Mouse (Mus musculus) heart, embryonic 12.5 days (tissue): Measurements from ENCODE around the gene Abat. TPM values are rescaled to one million over a fixed set of nuclear protein-coding genes. Genes with fewer than 3 reads are reported as not detected.

Experiments used
- ATAC-seq: fragments of 200-750 bp; cut with Nextera tagmentation; 2 replicates; pipeline ENCODE4 v1.8.0; 2017; ENCODE audit warnings: moderate TSS enrichment, moderate library complexity; ENCODE audit not compliant: insufficient number of reproducible peaks, low FRiP score
- H3K27ac ChIP-seq: fragments of 300-500 bp; sonication (generic); 2 replicates; pipeline ENCODE4 v1.5.1; 2016; ENCODE audit warnings: mild to moderate bottlenecking, moderate library complexity; ENCODE audit not compliant: poor library complexity, severe bottlenecking
- H3K27me3 ChIP-seq: fragments of 300-500 bp; sonication (generic); replicated peaks from 2 replicates; pipeline ENCODE4 v1.6.1; 2016; ENCODE audit warnings: mild to moderate bottlenecking, moderate library complexity
- H3K36me3 ChIP-seq: fragments of 300-500 bp; sonication (generic); 2 replicates; pipeline ENCODE4 v1.6.1; 2016; ENCODE audit warnings: mild to moderate bottlenecking, moderate library complexity
- H3K4me1 ChIP-seq: fragments of 300-500 bp; sonication (generic); replicated peaks from 2 replicates; pipeline ENCODE4 v1.6.1; 2016; ENCODE audit warnings: mild to moderate bottlenecking
- H3K4me2 ChIP-seq: fragments of 300-500 bp; sonication (generic); 2 replicates; pipeline ENCODE4 v1.6.1; 2016; ENCODE audit warnings: mild to moderate bottlenecking, moderate library complexity
- H3K4me3 ChIP-seq: fragments of 300-500 bp; sonication (generic); 2 replicates; pipeline ENCODE4 v1.5.1; 2016; ENCODE audit warnings: mild to moderate bottlenecking
- H3K9ac ChIP-seq: fragments of 300-500 bp; sonication (generic); 2 replicates; pipeline ENCODE4 v1.6.1; 2016; ENCODE audit warnings: mild to moderate bottlenecking, moderate library complexity
- H3K9me3 ChIP-seq: fragments of 300-500 bp; sonication (generic); replicated peaks from 2 replicates; pipeline ENCODE4 v1.6.1; 2016; ENCODE audit warnings: mild to moderate bottlenecking, moderate library complexity
- WGBS: fragments of 180-500 bp; shearing (Covaris S2); methylation state at CpG from one replicate; pipeline ENCODE4 v1.1.7; 2016; 5-methylcytosine and 5-hydroxymethylcytosine counted together
- polyA plus RNA-seq: library from polyadenylated mRNA; unstranded; fragments of >200 nt; fragmentation: Nextera tagmentation; extraction: Ambion mirVana; gene quantifications from 2 replicates; pipeline ENCODE4 v1.2.1, GENCODE M21; 2016

Abat gene
- polyA plus RNA-seq, 1 experiment from 2014 or later: 50.7 TPM

- H3K36me3 ChIP-seq: peaks cover 29% of the 10 kb centered on the region
- 1% methylated on average over 13 of the region's 13 CpGs for WGBS
- H3K27me3 ChIP-seq: no peaks in the 10 kb centered on the region
- peaks cover 34% of the 10 kb centered on the region for H3K4me1 ChIP-seq
- H3K9me3 ChIP-seq: no peaks in the 10 kb centered on the region
- ATAC-seq: peak; percentile 27; the same call in 1 of the 2 replicates
- peak overlapping the region; percentile 84 for H3K9ac ChIP-seq
- peak overlapping the region; percentile 82 for H3K27ac ChIP-seq
- peak overlapping the region; percentile 87 for H3K4me3 ChIP-seq
- peak overlapping the region; percentile 90 for H3K4me2 ChIP-seq
Measured at GRCm38 (mm10) chr16:8636867-8637216, 123.6 kb downstream of the Abat start.

- Histone ChIP-seq H3K27me3 (no peaks in the 10 kb centered on the region), H3K4me3 (peak within 1 kb of the TSS; percentile 87), H3K4me2 (peak within 1 kb of the TSS; percentile 90), H3K36me3 (peaks cover 24% of the 10 kb centered on the region), H3K4me1 (peaks cover 34% of the 10 kb centered on the region), H3K27ac (peak within 1 kb of the TSS; percentile 82), H3K9ac (peak within 1 kb of the TSS; percentile 84), H3K9me3 (no peaks in the 10 kb centered on the region)
- under 1% methylated on average over 59 of the region's 59 CpGs for WGBS
- ATAC-seq: peak; percentile 84
Measured at GRCm38 (mm10) chr16:8637217-8638051, 124.2 kb downstream of the Abat start, which contains the start of the genes Pmm2 and Tmem186. Pmm2 (plus strand) TSS chr16:8637674. Tmem186 (minus strand) TSS chr16:8637712.

GRCm38 (mm10) chr16:8638131-8638530 is 124.9 kb downstream of the Abat start:
- no peak for ATAC-seq
- WGBS: 37% methylated on average over 7 of the region's 7 CpGs

GRCm38 (mm10) chr16:8639466-8640191 is 126.4 kb downstream of the Abat start:
- Histone ChIP-seq H3K4me3 (no peak overlapping the region), H3K36me3 (peaks cover 35% of the 10 kb centered on the region), H3K27ac (no peak overlapping the region), H3K27me3 (no peaks in the 10 kb centered on the region), H3K9ac (no peak overlapping the region), H3K4me2 (no peak overlapping the region), H3K9me3 (no peaks in the 10 kb centered on the region), H3K4me1 (peaks cover 34% of the 10 kb centered on the region)
- ATAC-seq: no peak
- WGBS: 72% methylated on average over 11 of the region's 11 CpGs

More at GRCm38 (mm10) chr16:8638131-8638530, 124.9 kb downstream of the Abat start:
- Histone ChIP-seq H3K4me3 (peak overlapping the region; percentile 87), H3K9me3 (no peaks in the 10 kb centered on the region), H3K27me3 (no peaks in the 10 kb centered on the region), H3K36me3 (peaks cover 26% of the 10 kb centered on the region), H3K4me1 (peaks cover 34% of the 10 kb centered on the region), H3K9ac (peak overlapping the region; percentile 84), H3K4me2 (peak overlapping the region; percentile 90), H3K27ac (peak overlapping the region; percentile 82)

GRCm38 (mm10) chr16:8643855-8644254 is 130.6 kb downstream of the Abat start:
- Histone ChIP-seq H3K4me1 (peaks cover 14% of the 10 kb centered on the region), H3K27ac (no peak overlapping the region), H3K27me3 (no peaks in the 10 kb centered on the region), H3K4me3 (no peak overlapping the region), H3K9ac (no peak overlapping the region), H3K36me3 (peaks cover 61% of the 10 kb centered on the region), H3K9me3 (no peaks in the 10 kb centered on the region), H3K4me2 (no peak overlapping the region)
- peak; percentile 58 for ATAC-seq
- whole genome bisulfite sequencing: 66% methylated on average over 2 of the region's 2 CpGs

GRCm38 (mm10) chr16:8645546-8645945 is 132.3 kb downstream of the Abat start:
- Histone ChIP-seq H3K4me1 (no peaks in the 10 kb centered on the region), H3K27me3 (no peaks in the 10 kb centered on the region), H3K9ac (no peak overlapping the region), H3K36me3 (peaks cover 76% of the 10 kb centered on the region), H3K4me3 (no peak overlapping the region), H3K9me3 (no peaks in the 10 kb centered on the region), H3K4me2 (no peak overlapping the region), H3K27ac (no peak overlapping the region)
- WGBS: 87% methylated on average over 6 of the region's 6 CpGs
- no peak for ATAC-seq

- Histone ChIP-seq H3K4me2 (no peak overlapping the region), H3K9me3 (no peaks in the 10 kb centered on the region), H3K4me3 (no peak overlapping the region), H3K9ac (no peak overlapping the region), H3K27ac (no peak overlapping the region), H3K4me1 (peaks cover 4% of the 10 kb centered on the region; the same call in 1 of the 2 replicates), H3K27me3 (no peaks in the 10 kb centered on the region), H3K36me3 (peaks cover 90% of the 10 kb centered on the region)
- ATAC-seq: no peak
- 88% methylated on average over 3 of the region's 3 CpGs for WGBS
Measured at GRCm38 (mm10) chr16:8650007-8650406, 136.8 kb downstream of the Abat start.

- peaks cover 4% of the 10 kb centered on the region; the same call in 1 of the 2 replicates for H3K4me1 ChIP-seq
- H3K4me2 ChIP-seq: no peak overlapping the region
- no peak for ATAC-seq
- no peaks in the 10 kb centered on the region for H3K9me3 ChIP-seq
- WGBS: 83% methylated on average over 6 of the region's 6 CpGs
- peaks cover 85% of the 10 kb centered on the region for H3K36me3 ChIP-seq
- no peak overlapping the region for H3K4me3 ChIP-seq
- H3K9ac ChIP-seq: no peak overlapping the region
- H3K27ac ChIP-seq: no peak overlapping the region
- no peaks in the 10 kb centered on the region for H3K27me3 ChIP-seq
Measured at GRCm38 (mm10) chr16:8655108-8655507, 141.9 kb downstream of the Abat start.

GRCm38 (mm10) chr16:8655599-8655998 is 142.4 kb downstream of the Abat start:
- Histone ChIP-seq H3K36me3 (peaks cover 87% of the 10 kb centered on the region), H3K27me3 (no peaks in the 10 kb centered on the region), H3K4me3 (no peak overlapping the region), H3K9ac (no peak overlapping the region), H3K27ac (no peak overlapping the region), H3K4me2 (no peak overlapping the region), H3K4me1 (peaks cover 4% of the 10 kb centered on the region; the same call in 1 of the 2 replicates), H3K9me3 (no peaks in the 10 kb centered on the region)
- 76% methylated on average over 9 of the region's 9 CpGs for WGBS
- no peak; the same call in 1 of the 2 replicates for ATAC-seq

GRCm38 (mm10) chr16:8656256-8656655 is 143.0 kb downstream of the Abat start:
- 78% methylated on average over 2 of the region's 2 CpGs for WGBS
- peaks cover 85% of the 10 kb centered on the region for H3K36me3 ChIP-seq
- no peak for ATAC-seq
- no peak overlapping the region for H3K9ac ChIP-seq
- H3K27ac ChIP-seq: no peak overlapping the region
- H3K4me3 ChIP-seq: no peak overlapping the region
- H3K4me2 ChIP-seq: no peak overlapping the region
- H3K9me3 ChIP-seq: no peaks in the 10 kb centered on the region
- H3K27me3 ChIP-seq: no peaks in the 10 kb centered on the region
- H3K4me1 ChIP-seq: peaks cover 4% of the 10 kb centered on the region; the same call in 1 of the 2 replicates

- 74% methylated on average over 4 of the region's 4 CpGs for WGBS
- H3K9ac ChIP-seq: no peak overlapping the region
- no peak overlapping the region for H3K4me2 ChIP-seq
- H3K27ac ChIP-seq: no peak overlapping the region
- H3K4me1 ChIP-seq: peaks cover 10% of the 10 kb centered on the region
- no peaks in the 10 kb centered on the region for H3K27me3 ChIP-seq
- H3K36me3 ChIP-seq: peaks cover 87% of the 10 kb centered on the region
- no peak overlapping the region for H3K4me3 ChIP-seq
- no peaks in the 10 kb centered on the region for H3K9me3 ChIP-seq
- ATAC-seq: no peak
Measured at GRCm38 (mm10) chr16:8658349-8658748, 145.1 kb downstream of the Abat start.
